Mouse (Mus musculus) liver, postnatal 0 days (tissue): Measurements from ENCODE around the gene Fam3a. TPM values are rescaled to one million over a fixed set of nuclear protein-coding genes. Genes with fewer than 3 reads are reported as not detected.
"Not testable (repeated sequence)": the region's sequence is repeated elsewhere in the genome, so short reads cannot be mapped to it uniquely, and the experiment has no call there.

ENCODE experiments used
- ATAC-seq: fragments of 200-750 bp; cut with Nextera tagmentation; 2 replicates; pipeline ENCODE4 v1.8.0; 2017; ENCODE audit warnings: mild to moderate bottlenecking, moderate library complexity
- DNase-seq: peaks from one replicate; pipeline ENCODE4 v3.0.0-alpha.2; 2016
- H3K27ac ChIP-seq: fragments of 300-500 bp; sonication (generic); 2 replicates; pipeline ENCODE4 v1.5.1; 2014; ENCODE audit warnings: antibody characterized with exemption, moderate library complexity, mild to moderate bottlenecking, low read depth
- H3K27me3 ChIP-seq: fragments of 300-500 bp; sonication (generic); 2 replicates; pipeline ENCODE4 v1.6.1; 2014; ENCODE audit warnings: low read length, control low read depth, mixed read lengths; ENCODE audit not compliant: insufficient read depth
- H3K36me3 ChIP-seq: fragments of 300-500 bp; sonication (generic); replicated peaks from 2 replicates; pipeline ENCODE4 v1.6.1; 2014; ENCODE audit warnings: mild to moderate bottlenecking, control low read depth, low read length, moderate library complexity, mixed read lengths; ENCODE audit not compliant: insufficient read depth
- H3K4me1 ChIP-seq: fragments of 300-500 bp; sonication (generic); 2 replicates; pipeline ENCODE4 v1.6.1; 2014; ENCODE audit warnings: antibody characterized with exemption, mild to moderate bottlenecking, control low read depth; ENCODE audit not compliant: insufficient read depth
- H3K4me2 ChIP-seq: fragments of 300-500 bp; sonication (generic); 2 replicates; pipeline ENCODE4 v1.6.1; 2014; ENCODE audit warnings: low read depth, mild to moderate bottlenecking, low read length, moderate library complexity, mixed read lengths
- H3K4me3 ChIP-seq: fragments of 300-500 bp; sonication (generic); 2 replicates; pipeline ENCODE4 v1.5.1; 2014; ENCODE audit warnings: low read depth, low read length
- H3K9ac ChIP-seq: fragments of 300-500 bp; sonication (generic); replicated peaks from 2 replicates; pipeline ENCODE4 v1.6.1; 2014; ENCODE audit warnings: mild to moderate bottlenecking, moderate library complexity
- H3K9me3 ChIP-seq: fragments of 300-500 bp; sonication (generic); 2 replicates; pipeline ENCODE4 v1.6.1; 2016; ENCODE audit warnings: mild to moderate bottlenecking, control low read depth, low read length, mixed read lengths
- CTCF ChIP-seq: sonication (generic); IDR thresholded peaks from 2 replicates; pipeline ENCODE4 v1.5.1; 2016; ENCODE audit warnings: antibody characterized with exemption, low read depth
- EP300 ChIP-seq: IDR thresholded peaks from 2 replicates; pipeline ENCODE4 v1.6.1; 2016; ENCODE audit warnings: antibody characterized with exemption, low read depth, mild to moderate bottlenecking
- WGBS: fragments of 180-500 bp; shearing (Covaris S2); extraction: QIAGEN DNeasy Blood & Tissue Kit; methylation state at CpG from one replicate; pipeline ENCODE4 v1.1.7; 2014; ENCODE audit not compliant: insufficient replicate concordance; 5-methylcytosine and 5-hydroxymethylcytosine counted together
- polyA plus RNA-seq: library from polyadenylated mRNA; unstranded; fragments of >200 nt; fragmentation: Nextera tagmentation; extraction: Ambion mirVana; gene quantifications from 2 replicates; pipeline ENCODE4 v1.2.1, GENCODE M21; 2015

Gene Fam3a
- polyA plus RNA-seq, 1 experiment from 2014 or later: 11.1 TPM

DNA sequence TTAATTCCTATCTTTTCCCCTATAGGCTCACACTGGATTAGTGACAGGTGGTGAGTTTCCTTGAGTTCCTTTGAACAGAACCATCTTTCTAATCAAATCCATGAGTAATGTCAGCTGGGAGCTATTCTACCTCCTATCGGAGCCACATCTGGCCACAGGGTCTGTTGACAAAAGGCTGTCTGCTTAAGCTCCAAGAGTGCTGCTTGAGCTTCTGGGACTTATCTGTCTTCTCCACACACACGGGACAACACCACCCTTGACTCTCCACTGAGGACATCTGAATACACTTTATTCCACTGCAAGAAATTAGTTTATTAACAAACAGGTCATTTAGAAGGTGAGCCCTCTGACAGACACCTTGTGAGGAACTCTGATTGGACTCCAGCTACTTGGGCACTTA, 8.6 kb downstream of the Fam3a start:
- Histone ChIP-seq H3K9me3 (no peaks in the 10 kb centered on the region), H3K36me3 (0 out of 2 replicates have a peak, but pooled peaks cover 12% of the 10 kb centered on the region), H3K4me3 (no peak overlapping the region), H3K4me2 (no peak overlapping the region), H3K4me1 (no peaks in the 10 kb centered on the region), H3K9ac (no peak overlapping the region), H3K27me3 (no peaks in the 10 kb centered on the region), H3K27ac (no peak overlapping the region)
- DNase-seq (no peak), ATAC-seq (peak; percentile 47; the same call in 1 of the 2 replicates)
- peak; percentile 55; the same call in 1 of the 2 replicates for TF ChIP-seq EP300
- TF ChIP-seq CTCF: no peak
- WGBS: 65% methylated on average over 2 of the region's 2 CpGs

DNA sequence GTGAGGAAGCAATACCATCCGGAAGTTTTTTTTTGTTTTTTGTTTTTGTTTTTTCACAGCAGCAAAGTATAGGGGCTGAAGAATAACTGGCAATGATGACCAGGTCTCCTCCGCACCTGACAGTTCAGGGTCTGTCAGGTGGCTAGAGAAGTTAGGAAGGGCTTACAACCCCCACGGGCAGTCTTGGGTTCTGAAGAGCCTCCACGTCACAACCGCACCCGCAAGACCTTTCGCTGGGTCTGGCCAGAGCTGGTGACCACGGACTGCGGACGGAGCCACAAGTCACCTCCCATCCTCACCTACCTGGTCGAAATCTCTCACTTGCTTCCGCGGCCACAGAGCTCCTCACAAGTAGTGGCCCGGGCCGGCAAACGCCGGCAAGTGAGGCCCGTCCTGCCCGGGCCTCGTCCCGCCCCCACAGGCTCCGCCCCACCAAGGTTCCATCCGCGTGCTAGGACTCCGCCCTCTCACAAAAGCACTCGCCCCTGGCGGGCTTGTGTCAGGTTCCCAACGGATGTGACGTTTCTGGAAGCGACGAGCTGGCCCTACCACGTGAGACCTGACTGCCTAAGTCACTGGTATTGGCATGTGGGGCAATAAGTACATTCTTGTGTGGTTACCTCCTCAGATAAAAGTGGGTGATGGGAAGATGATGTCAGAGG, 20.1 kb downstream of the Fam3a start, which contains the start of the genes Ubl4a and Slc10a3:
TSS of gene Ubl4a (minus strand) at position 331 of the 662 bp plus-strand sequence.
TSS of gene Slc10a3 (minus strand) at position 462 of the 662 bp plus-strand sequence.
- peak; percentile 92 for ATAC-seq
- no peak within 1 kb of the TSS for H3K27ac ChIP-seq
- 0 out of 2 replicates have a peak, but pooled peaks cover 5% of the 10 kb centered on the region for H3K4me1 ChIP-seq
- H3K4me3 ChIP-seq: peak within 1 kb of the TSS; percentile 52
- peak; percentile 91 for DNase-seq
- no peaks in the 10 kb centered on the region for H3K36me3 ChIP-seq
- peak within 1 kb of the TSS; percentile 68 for H3K9ac ChIP-seq
- no peaks in the 10 kb centered on the region for H3K27me3 ChIP-seq
- TF ChIP-seq EP300 (no peak), CTCF (no peak)
- WGBS: 11% methylated on average over 32 of the region's 32 CpGs
- peak within 1 kb of the TSS; percentile 70 for H3K4me2 ChIP-seq
- H3K9me3 ChIP-seq: no peaks in the 10 kb centered on the region

DNA sequence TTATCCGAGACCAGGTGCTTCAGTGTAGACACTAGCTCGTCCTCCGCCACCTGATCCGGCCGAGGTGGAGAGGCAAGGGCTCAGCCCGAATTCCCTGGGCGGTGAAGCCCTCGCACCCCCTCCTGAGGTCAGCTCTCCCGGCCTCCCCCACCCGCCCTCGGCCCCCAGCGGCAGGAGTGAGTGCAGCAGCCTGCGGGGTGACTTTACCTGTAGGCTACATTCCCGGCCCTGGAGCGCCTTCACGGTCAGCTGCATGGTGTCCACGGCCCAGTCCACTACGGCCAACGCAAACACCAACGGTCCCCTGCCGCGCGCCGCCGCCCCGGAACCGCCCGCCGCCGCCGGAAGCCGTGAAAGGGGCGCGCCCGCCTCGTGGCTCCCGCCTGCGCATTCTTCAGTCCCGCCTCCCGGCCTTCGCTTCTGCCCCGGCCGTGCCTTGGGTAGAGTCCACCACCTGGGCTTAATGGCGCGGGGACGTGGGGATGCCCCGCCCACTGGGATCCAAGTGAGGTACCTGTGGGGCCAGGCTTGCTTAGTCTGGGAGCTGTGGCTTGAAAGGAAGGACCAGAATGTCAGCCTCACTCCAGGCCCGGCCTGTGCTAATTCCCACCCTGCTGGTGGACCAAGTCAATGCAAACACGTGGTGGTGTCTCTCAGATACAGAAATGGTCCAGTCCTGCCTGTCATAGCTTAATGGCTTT, 24.7 kb downstream of the Fam3a start:
- H3K27me3 ChIP-seq: no peaks in the 10 kb centered on the region
- ATAC-seq: peak; percentile 77
- TF ChIP-seq CTCF (peak; percentile 13; the same call in 1 of the 2 replicates), EP300 (no peak)
- H3K4me2 ChIP-seq: peak overlapping the region; percentile 80
- peak; percentile 81 for DNase-seq
- 0 out of 2 replicates have a peak, but pooled peaks cover 9% of the 10 kb centered on the region for H3K4me1 ChIP-seq
- H3K4me3 ChIP-seq: peak overlapping the region; percentile 73
- no peaks in the 10 kb centered on the region for H3K36me3 ChIP-seq
- peak overlapping the region; percentile 78 for H3K9ac ChIP-seq
- no peaks in the 10 kb centered on the region for H3K9me3 ChIP-seq
- H3K27ac ChIP-seq: peak overlapping the region; percentile 82
- 11% methylated on average over 35 of the region's 49 CpGs for WGBS

DNA sequence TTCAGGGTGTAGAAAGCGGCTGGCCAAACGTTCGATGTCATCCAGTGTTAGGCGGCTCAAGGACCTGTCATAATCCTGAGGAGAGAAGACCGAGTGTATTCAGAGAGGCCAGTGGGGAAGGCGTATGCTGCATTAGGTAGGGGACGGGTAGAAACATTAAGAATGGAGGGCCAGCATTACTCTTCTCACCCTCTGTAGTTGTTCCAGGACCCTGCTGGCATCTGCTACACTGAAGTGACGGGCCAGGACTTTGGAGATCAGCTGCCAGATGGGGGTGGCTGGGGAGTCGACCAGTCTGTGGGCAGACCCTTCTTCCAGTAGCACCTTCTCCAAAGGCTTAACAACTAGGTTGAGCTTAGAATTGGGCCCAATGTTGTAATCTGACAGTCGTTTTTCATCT, 25.6 kb downstream of the Fam3a start:
- Histone ChIP-seq H3K9ac (peak overlapping the region; percentile 78), H3K4me2 (peak overlapping the region; percentile 80), H3K9me3 (no peaks in the 10 kb centered on the region), H3K4me1 (0 out of 2 replicates have a peak, but pooled peaks cover 9% of the 10 kb centered on the region), H3K27ac (peak overlapping the region; percentile 82), H3K36me3 (no peaks in the 10 kb centered on the region), H3K27me3 (no peaks in the 10 kb centered on the region), H3K4me3 (peak overlapping the region; percentile 73)
- WGBS: 50% methylated on average over 10 of the region's 10 CpGs
- TF ChIP-seq EP300 (no peak), CTCF (no peak)
- no peak for ATAC-seq
- no peak for DNase-seq

DNA sequence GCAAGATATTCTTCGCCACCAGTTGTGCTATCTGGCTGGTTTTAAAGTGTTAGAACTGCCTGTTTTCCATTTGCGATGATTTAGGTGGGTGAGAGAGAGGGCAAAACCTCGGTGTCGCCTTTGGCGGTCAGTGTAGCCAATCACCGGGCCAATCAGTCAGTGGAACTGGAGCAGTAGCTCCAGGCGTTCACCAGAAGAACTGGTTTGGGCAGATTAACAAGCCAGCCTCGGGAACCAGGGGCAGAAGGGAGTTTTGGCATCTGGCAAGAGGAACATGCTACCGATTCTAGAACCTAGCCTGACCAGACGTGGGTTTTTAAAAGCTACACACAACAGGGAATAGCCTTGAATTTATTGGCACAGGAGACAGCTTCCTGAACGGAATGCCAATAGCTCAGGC, 33.9 kb downstream of the Fam3a start:
- no peaks in the 10 kb centered on the region for H3K4me1 ChIP-seq
- no peak overlapping the region for H3K4me3 ChIP-seq
- no peak overlapping the region for H3K4me2 ChIP-seq
- no peak for DNase-seq
- H3K36me3 ChIP-seq: no peaks in the 10 kb centered on the region
- no peak overlapping the region for H3K27ac ChIP-seq
- no peaks in the 10 kb centered on the region for H3K9me3 ChIP-seq
- no peak for ATAC-seq
- TF ChIP-seq CTCF (no peak), EP300 (no peak)
- no peaks in the 10 kb centered on the region for H3K27me3 ChIP-seq
- WGBS: 45% methylated on average over 11 of the region's 11 CpGs
- no peak overlapping the region for H3K9ac ChIP-seq

DNA sequence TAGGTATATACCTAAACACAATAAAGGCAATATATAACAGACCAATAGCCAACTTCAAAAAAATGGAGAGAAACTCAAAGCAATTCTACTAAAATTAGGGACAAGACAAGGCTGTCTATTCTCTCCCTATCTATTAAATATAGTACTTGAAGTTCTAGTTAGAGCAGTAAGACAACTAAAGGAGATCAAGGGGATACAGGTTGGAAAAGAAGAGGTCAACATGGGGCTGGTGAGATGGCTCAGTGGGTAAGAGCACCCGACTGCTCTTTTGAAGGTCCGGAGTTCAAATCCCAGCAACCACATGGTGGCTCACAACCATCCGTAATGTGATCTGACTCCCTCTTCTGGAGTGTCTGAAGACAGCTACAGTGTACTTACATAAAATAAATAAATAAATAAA, 36.0 kb downstream of the Fam3a start:
- not testable (repeated sequence) for H3K9ac ChIP-seq, H3K4me1 ChIP-seq, H3K9me3 ChIP-seq, H3K27ac ChIP-seq, H3K4me2 ChIP-seq, ATAC-seq, H3K36me3 ChIP-seq, H3K27me3 ChIP-seq, DNase-seq, H3K4me3 ChIP-seq
- WGBS: 87% methylated on average over 2 of the region's 3 CpGs
